Mouse (Mus musculus) right cerebral cortex, postnatal 14 days (tissue): ENCODE data around the gene Sytl3.

Experiments used
- DNase-seq: peaks from one replicate; pipeline ENCODE4 v3.0.0; 2022

The Sytl3 gene

DNA sequence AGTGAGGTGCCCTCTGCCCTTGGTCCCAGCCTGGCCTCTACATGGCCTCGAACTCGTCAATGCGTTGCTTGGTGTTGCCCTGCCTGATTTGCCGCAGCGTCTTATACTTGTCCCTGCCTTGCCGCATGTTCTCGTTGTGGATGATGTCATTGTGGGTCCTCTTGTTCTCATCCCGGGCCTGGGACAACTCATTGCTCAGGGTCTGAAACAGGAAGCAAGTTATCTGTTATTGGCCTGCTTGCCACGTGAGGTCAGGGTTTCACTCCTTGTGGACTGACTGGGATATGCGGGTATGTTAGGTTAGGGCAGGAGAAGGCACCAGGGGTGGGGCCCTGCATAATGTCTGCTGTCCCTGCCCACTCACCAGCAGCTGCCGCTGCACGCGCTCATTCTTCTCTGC, 80.4 kb downstream of the Sytl3 start:
- DNase-seq, result no peak

GRCm38 (mm10) chr17:6739756-6740155, 80.9 kb downstream of the Sytl3 start:
- no peak for DNase-seq

GRCm38 (mm10) chr17:6740331-6741170, 81.7 kb downstream of the Sytl3 start:
- DNase-seq, result no peak

GRCm38 (mm10) chr17:6741271-6741670, 82.4 kb downstream of the Sytl3 start:
- DNase-seq, result no peak

GRCm38 (mm10) chr17:6742083-6743038, 83.5 kb downstream of the Sytl3 start:
- DNase-seq, result peak; percentile 53

GRCm38 (mm10) chr17:6743039-6743575, 84.2 kb downstream of the Sytl3 start:
- no peak for DNase-seq

DNA sequence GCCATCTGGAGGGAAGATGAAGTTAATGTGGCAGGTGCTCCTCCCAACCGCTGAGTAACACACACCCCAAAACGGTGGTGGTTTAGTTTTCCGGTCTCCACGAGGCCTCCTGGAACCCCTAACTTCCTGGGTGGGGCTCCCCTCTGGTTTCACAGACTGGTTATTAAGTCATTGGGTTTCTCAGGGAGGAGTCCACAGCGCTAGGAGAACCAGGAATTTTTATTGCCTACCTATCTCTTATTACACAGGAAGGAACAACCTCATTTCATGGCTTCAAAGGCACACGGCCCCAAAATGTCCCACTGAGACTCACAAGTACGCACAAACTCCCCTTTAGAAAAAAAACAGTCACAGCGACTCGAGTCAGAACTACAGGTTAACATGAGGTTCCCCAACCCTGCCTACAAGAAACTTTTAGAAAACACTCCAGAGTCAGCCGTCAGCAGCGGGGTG, 84.9 kb downstream of the Sytl3 start:
- DNase-seq, result no peak

DNA sequence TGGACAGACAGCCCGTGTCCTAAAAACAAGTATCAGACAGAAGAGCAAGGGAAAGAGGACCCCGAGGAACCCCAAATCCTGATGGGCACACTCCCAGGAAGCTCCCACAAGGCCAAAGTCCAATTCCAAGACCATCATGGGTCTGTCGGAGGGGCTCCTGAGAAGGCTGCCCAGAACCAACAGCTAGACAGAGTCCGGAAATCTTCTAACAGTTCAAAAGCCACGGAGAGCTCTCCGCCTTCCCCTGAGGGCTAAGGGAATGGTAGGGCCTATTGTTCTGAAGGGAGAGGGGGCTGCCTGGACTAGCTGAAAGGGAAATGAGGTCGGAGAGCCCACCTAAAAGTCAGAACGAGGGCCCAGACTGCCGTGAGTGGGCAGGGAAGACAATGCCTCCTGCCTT, 85.5 kb downstream of the Sytl3 start:
- DNase-seq, result no peak

DNA sequence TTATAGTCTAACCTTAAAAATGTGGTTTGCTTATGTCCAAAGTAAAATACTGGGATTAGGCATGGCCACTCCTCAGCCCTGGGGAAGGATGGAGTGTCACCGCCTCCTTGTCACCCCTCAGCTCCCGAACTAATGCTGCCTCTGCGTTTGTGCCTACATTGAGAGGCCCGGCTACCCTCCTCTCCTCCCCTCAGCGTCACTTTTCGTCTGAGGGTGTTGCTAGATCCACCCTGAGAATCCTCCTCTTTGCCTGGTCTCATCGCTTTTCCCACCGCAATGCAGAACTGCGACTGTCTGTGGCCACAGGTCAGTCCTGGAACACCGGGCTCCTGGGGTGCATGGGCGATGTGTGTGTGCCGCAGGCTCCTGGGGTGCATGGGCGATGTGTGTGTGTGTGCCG, 86.0 kb downstream of the Sytl3 start:
- no peak for DNase-seq

GRCm38 (mm10) chr17:6745503-6745902, 86.6 kb downstream of the Sytl3 start:
- DNase-seq, result no peak

- DNase-seq, result no peak
Measured at GRCm38 (mm10) chr17:6745975-6746374, 87.1 kb downstream of the Sytl3 start.

- DNase-seq, result no peak
Measured at GRCm38 (mm10) chr17:6746452-6747231, 87.7 kb downstream of the Sytl3 start.

DNA sequence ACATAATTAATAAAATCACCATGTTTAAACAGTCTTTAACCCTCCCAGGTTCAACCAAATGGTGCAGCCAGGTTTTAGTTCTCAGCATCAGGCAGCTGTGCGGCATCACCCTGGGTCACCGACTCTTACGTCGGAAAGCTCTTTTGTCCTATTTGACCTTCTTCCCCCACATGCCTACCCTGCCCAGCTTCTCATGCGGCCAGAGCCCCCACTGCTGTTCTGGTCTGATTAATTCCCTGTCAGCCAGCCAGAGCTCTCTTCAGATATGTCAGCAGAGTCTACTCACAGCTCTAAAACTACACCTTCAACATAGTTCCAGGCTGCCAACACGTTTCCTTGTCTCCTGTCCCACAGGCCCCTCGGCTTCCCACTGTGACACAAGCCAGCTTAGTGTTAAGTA, 88.6 kb downstream of the Sytl3 start:
- DNase-seq, result no peak

DNA sequence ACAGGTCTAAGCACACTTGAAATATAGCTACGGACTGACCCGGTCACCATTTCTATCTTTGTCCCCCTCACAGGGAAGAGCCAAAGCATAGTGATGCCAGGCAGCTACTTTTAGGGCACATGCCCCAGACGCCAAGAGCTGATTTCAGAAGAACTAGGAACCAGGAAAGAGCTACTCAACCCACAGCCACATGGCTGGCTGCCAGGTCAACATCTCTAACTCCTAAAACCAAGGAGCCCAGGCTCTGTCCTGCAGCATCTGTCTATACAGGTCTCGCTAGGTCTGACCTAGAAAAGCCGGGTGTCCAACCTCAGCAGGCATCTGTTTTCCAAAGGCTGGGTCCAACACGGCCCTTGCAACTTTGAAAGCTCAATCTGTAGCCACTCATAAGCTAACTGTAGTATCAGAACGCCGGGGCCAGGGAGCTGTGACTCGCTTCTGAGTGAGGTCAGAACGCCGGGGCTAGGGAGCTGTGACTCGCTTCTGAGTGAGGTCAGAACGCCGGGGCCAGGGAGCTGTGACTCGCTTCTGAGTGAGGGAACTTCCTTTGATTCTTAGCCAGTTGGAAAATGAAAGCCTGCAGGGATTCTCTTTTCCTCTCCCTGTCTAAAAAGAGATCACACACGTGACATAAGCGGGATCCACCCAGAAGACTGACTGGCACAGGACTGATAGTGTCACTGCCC, 90.0 kb downstream of the Sytl3 start:
- DNase-seq, result no peak

DNA sequence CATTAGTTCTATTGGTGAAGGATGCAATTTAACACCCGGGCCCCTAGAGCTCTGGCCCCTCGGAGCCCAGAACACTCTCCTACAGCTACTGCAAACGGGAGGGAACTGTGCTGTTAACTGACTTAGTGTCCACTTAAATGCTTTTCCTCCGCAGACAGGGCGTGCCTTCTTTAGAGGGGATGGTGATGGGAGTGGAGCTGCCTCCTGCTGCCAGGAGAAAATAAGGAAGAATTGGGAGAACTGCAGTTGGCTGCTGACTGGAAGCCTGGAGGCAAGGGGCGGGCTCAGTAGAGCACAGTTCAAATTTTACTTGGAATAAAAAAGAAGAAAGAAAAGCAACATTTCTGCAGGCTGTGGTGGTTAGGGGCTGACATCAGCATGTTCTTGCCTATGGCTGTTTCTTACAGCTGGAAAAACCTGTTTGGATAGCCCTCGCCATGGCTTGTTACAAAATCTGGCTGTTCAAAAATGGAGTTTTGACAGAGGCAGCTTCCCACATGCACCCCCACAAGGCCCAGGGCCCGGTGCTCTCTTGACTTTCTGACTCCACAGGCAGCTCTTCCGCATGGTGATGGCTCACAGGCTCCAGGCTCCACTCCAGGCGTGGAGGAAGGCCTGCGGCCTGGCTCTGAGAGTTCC, 92.4 kb downstream of the Sytl3 start:
- no peak for DNase-seq

- DNase-seq, result no peak
Measured at GRCm38 (mm10) chr17:6752375-6752774, 93.5 kb downstream of the Sytl3 start.

DNA sequence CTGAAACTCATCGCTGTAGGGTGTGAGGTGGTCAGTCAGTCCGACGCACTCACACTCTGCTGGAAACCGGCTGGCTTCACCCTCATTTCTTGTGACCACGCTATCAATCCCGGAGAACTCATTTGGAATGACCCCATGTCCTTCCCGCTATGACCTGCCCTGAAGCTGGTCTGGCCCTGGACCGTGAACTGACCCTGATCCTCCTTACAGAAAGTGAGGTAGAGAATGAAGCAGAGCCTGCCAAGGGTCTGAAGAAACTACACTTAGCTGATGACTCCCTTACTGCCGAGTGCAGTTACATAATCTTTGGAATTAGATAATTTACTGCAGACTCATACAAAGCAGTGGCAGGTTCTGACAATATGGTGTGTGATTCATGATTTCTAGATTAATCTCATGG, 96.3 kb downstream of the Sytl3 start:
- DNase-seq, result no peak

GRCm38 (mm10) chr17:6755873-6756272, 97.0 kb downstream of the Sytl3 start:
- no peak for DNase-seq

GRCm38 (mm10) chr17:6757902-6758301, 99.0 kb downstream of the Sytl3 start:
- no peak for DNase-seq

DNA sequence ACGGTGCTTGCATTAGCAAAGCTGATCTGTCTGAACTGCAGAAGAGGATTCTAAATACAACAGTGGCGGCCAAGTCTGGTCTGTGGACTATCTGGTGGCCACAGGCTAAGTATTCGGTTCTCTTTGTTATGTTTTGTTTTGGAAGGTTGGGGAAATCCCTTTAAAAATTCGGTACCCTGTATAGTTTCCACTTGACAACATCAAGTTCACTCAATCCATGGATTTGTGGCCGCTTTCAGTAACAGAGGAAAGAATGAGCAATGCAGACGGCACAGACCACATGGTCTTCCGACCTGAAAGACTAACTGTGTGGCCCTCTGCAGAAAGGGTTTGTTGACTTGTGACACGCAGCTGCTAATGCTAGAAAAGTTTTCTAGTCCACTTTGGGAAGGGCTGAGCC, 100.0 kb downstream of the Sytl3 start:
- no peak for DNase-seq

- DNase-seq, result no peak
Measured at GRCm38 (mm10) chr17:6759717-6760292, 100.9 kb downstream of the Sytl3 start.
